Mouse (Mus musculus): Measurements from ENCODE around the gene Atrip. TPM values are rescaled to one million over a fixed set of nuclear protein-coding genes. Genes with fewer than 3 reads are reported as not detected.

Gene Atrip
- total RNA-seq, 2 experiments from 2014 or later, result 10.4 to 11.1 TPM

DNA sequence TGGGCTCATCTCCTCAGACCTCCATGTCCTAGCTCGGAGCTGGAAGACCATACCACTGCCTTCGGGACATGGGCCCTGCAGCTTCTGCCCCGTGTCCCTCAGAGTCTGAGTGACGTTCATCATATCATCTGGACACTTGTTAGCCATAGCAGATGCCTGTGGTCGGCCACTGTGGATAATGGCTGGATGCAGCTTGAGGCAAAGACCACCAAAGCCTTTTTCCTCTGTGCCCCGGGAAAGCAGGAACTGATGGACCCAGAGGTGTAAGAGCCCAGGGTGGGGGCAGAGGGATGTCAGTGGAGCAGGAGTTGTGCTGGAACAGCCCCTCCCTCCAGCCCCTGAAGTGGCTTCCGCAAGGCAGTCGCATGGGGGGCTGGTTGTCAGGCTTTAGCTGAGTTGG is 42.2 kb downstream of the Atrip start:
- DNase-seq, result no peak

DNA sequence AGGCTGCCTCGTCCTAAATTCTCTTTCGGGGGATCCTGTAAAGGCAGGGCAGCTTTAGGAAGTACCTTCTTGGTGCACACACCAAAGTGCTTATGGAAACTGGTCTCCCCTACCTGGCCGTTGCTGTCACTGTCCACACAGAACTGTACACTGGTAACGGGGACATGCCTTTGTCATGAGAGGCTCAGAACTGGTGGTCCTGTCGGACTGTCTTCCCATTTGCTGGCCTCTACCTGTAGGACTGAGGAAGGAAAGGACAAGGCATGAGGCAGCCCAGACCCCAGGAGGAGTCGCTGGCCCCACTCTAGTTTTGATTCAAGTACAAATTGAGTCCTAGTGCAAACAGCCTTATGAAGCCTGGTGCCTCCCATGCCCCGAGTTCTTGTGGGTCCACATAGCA is 42.9 kb downstream of the Atrip start:
- DNase-seq, result no peak

DNA sequence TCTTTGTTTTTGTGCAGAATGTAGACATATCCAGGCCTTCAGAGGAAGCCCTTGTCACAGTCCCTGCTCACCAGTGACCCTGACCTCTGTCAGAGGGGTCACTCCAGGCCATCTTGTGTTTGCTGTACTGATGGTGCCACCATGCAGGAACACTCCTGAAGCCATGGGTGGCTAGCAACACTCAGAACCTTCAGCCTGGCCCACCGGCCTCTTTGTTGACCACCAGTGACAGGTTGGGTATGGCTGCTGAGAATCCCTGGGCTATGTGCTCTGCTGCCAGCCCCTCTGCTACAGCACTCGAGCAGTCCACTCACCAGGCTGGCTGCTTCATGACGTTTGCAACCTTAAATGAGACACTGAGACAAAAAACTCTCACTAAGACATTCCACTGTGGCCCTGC is 43.6 kb downstream of the Atrip start:
- no peak for DNase-seq

DNA sequence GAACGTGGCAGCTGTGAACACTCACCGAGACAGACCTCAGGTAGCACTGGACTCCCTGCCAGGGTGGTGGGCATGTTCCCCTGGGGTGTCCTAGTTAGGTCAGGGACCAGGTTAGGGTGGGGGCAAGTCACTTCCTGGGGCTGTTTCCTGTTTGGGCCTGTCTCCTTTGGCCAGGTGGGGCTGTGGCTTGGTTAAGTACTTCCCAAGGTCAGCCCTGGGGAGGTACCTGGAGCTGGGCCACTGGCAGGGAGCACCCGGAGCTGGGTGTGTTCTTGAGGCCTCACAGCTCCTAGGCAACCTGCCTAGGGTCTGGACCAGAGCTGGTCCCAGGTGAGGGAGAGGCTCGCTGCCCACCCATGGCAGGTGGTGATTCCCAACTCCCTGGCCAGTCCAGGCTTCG is 45.0 kb downstream of the Atrip start:
- DNase-seq, result peak; percentile 5

DNA sequence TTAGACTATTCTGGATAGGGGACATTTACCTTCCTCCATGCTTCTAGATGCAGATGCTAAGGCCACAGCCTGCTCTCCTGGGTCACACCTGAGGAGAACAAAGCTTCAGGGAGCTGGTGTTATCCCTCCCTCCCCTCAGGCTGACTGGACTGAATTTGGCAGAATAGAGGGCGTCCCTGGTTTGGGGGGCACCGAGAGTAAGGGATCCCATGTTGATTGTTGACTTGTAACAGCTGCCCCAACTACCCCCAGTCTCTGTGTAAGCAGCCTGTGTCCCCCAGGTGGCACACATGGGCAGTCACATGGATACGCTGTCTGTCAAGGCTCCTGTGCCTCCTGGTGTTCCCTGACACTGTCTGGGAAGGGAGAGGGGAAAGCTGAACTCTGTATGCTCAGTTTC is 45.5 kb downstream of the Atrip start:
- DNase-seq, result no peak

DNA sequence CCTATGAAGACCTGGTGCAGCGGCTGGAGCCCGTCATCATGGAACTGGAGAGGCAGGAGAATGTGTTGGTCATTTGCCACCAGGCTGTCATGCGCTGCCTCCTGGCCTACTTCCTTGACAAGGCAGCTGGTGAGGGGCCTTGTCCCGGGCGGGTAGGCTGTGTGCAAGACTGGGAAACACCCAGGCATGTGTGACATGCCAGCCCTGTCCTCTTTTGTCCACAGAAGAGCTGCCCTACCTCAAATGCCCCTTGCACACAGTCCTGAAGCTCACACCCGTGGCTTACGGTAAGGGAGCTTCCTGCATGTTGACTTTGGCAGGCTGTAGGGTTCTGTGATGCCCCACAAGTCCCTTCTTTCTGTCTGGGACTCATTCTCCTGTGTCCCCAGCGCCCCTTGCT is 46.4 kb downstream of the Atrip start:
- peak; percentile 51 for DNase-seq

DNA sequence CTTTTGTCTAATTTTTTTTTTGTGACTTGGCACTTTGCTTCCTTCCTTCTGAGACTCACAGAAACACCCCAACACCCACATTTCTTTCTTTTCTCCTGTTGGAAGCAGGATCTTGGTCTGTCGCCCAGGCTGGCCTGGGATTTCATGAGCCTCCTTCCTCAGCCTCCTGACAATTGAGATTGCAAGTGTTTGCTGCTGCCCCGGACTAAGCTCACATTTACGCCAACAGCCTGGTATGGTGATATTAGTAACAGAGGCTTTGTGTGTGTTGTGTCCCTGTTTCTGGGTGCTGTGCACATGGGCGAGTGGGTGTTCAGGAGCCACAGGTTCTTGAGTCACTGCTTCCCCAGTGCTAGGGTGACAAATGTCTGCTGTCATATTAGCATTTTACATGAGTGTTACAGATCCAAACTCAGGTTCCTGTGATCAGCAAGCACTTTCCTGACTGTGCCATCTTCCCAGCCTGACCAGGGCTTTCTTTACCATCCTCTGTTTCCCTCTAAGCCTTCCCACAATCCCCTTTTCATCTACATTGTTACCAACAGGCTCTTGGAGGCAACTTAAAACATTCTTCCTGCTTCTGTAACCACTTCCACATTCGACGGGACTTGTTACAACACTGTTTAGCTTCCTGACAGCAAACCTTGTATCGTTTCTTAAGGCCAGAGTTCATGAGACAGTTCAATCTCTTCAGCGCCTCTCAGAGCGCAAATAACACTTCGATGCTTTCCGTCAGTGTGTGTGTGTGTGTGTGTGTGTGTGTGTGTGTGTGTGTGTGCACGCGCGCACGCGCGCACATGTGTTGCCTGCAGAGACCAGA is 50.8 kb downstream of the Atrip start:
- DNase-seq, result peak; percentile 3

DNA sequence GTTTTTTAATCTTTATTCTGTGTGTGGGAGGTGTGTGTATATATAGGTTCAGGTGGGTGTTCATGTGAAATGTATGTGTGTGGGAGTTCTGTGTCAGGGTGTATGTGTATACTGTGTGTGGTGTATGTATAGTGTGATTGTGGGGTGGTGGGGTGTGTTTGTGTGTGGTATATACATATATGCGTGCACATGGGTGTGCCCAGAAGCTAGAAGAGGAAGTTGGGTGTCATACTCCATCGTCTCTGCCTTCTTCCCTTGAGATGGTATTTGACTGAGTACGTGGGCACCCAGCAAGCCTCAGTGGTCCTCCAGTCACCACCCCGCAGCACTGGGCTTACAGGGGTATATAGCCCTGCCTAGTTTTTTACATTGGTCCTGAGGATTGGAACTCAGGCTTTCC is 52.5 kb downstream of the Atrip start:
- peak; percentile 2 for DNase-seq

DNA sequence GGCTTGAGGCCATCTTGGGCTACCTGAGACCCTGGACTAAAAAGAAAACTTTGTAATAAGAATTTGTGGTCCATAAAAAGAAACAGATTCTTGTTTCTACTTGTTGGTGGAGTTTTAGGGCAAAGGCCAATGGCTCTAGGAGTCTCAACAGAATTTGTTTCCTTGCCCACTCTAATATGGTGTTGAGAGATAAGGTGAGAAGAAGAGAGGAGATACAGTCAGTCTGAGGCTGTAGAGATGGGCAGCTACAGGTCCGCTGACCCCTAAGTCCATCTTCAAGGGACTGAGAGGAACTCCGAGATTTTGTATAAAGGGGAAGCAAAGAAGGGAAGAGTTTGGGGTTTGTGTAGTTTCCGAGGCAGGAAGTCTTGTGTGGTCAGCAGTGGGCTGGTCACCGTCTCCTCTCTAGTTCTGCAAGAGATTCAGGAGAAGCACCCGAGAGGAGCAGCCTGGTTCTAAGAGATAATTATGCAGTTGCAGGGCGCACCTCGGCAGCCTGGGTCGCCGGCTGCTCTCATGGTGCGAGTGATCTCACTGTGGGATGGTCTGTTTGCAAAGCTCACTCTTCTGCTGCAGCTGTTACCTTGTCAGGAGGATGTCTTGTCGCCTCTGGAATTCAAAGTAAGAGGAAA is 56.8 kb downstream of the Atrip start:
- DNase-seq, result no peak

DNA sequence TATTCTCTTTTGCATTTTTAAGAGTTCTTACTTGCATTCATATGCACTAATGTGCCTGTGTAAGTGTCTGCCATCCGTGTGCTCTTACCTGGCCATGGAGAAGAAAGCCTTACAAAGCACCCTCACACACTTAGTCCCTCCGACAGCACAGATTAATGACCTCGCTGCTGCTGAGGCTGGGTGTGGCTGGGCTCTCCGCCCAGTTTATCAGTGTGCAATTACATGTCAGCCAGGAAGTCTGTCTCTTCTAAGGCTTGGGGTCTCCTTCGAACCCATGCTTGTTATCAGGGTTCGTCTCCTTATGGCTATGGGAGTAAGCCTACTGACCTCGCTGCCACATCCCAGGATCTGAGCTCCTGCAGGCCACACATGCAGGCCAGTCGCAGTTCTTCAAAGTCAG is 58.5 kb downstream of the Atrip start:
- no peak for DNase-seq

DNA sequence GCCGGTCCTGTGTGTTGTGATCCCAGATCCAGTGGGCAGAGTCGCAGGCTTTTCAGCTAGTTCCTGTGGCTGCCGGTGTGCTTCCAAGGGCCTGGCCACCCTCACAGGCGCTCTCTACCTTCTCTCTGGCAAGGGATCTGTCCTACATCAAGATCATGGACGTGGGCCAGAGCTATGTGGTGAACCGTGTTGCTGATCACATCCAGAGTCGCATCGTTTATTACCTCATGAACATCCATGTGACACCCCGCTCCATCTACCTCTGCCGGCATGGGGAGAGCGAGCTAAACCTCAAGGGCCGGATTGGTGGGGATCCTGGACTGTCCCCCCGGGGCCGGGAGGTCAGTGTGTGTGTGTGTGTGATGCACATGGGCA is 63.6 kb downstream of the Atrip start:
- DNase-seq, result no peak

DNA sequence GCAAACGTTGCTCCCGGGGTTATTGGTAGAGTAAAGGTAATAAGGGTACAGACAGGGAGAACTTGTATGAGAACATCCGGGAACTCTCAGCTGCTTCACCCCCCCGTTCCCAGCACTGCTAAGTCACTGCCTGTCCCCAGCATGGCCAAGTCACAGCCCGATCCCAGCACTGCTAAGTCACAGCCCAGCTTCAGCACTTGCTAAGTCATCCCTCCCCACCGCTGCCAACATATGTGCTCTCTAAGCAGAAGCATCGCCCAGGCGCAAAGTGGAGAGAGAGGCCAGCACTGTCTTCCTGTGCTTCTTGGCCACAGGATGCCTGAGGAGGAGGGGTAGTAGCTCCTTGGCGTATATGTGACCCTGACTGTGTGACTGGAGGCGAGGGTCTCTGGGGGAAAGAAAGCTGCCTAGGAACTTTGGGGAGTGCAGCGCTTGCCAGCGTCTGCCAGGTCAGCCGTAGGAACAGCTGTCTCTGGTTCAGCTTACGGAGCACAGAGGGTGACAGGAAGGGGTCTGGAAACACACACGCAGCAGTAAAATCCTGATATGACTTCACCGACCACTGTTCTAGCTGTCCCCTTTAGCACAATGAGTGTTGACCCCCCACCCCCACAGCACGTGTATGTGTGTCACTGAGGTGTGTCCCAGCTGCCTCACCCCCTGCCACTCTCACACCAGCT is 64.1 kb downstream of the Atrip start:
- DNase-seq, result peak; percentile 60

DNA sequence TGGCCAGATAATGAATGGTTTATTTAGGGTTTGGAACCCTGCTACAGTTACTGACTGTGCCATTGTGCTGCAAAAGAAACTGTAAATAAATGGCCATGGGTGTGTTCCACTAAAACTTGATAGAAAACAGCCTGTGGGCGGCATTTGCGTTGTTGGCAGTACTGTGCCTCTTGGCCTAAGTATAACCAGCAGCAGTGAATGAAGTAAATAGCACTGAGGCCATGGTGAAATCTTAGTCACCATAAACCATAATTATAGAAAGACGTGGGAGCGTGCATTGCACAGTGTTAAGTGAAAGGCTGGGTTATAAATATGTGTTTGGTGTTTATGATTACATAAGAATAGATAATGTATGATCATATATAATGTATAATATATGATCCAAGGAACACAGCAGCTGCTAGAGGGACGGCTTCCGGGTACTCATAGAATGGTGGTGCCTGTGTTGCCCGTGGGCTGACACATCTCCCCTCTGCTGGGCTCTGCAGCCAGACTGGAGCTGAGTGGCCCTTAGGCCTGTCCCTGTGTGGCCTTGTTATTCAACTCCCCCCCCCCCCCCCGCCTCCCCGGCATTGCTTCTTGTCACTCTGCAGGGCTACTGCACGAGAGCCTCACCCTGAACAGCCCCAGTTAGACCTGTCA is 64.8 kb downstream of the Atrip start:
- no peak for DNase-seq

DNA sequence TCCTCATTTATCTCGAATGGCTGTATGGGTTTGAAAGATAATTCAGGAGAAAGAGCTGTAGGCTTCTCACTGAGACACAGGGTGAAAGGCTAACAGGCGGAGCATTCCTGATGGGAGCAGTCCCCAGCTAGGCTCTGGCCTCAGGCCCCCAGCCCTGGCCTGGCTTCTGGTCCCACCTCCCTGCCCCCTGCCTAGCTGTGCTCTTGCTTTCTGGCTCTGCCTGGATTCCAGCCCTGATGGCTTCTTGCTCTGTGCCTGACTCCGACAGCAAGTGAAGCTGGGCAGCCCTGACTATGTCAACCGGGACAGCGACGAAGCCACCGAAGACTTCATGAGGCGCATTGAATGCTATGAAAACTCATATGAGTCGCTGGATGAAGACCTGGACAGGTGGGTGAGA is 65.8 kb downstream of the Atrip start:
- DNase-seq, result no peak

Other genes starting within 250 kb of the Atrip start
- under 1 TPM; 0.07 TPM for gene Celsr3, start 247.8 kb downstream of the Atrip start, total RNA-seq (2021)
- gene Slc26a6, start 220.8 kb downstream of the Atrip start, total RNA-seq (2021), result 10 to 100 TPM in 1 of 2 experiments, 1 to 10 TPM in 1; 8.4 to 10.1 TPM
- gene Tmem89, start 159.5 kb downstream of the Atrip start, total RNA-seq (2021), result not detected
- 1,000 to 10,000 TPM; 1,397 to 1,461 TPM for gene Uqcrc1, start 137.5 kb downstream of the Atrip start, total RNA-seq (2021)
- gene Col7a1, start 120.5 kb downstream of the Atrip start, total RNA-seq (2021), result 1 to 10 TPM in 1 of 2 experiments, under 1 TPM in 1; 0.81 to 1.3 TPM
- gene Ucn2, start 88.1 kb downstream of the Atrip start, total RNA-seq (2021), result not detected
- gene Pfkfb4, start 82.3 kb downstream of the Atrip start, total RNA-seq (2021), result 1 to 10 TPM; 3.4 TPM
- gene Shisa5, start 35.6 kb downstream of the Atrip start, total RNA-seq (2021), result 10 to 100 TPM; 48.2 to 50.4 TPM
- gene Trex1, start 14.4 kb downstream of the Atrip start, total RNA-seq (2021), result 1 to 10 TPM; 9.1 to 9.3 TPM
- 10 to 100 TPM; 11.5 to 12.2 TPM for gene Ccdc51, start 8.4 kb upstream of the Atrip start, total RNA-seq (2021)
- 100 to 1,000 TPM; 294 to 307 TPM for gene Tma7, start 8.5 kb upstream of the Atrip start, total RNA-seq (2021)
- gene Plxnb1, start 21.3 kb upstream of the Atrip start, total RNA-seq (2021), result 10 to 100 TPM; 31.0 to 31.5 TPM
- not detected for gene Fbxw21, start 87.9 kb upstream of the Atrip start, total RNA-seq (2021)
- gene Fbxw13, start 121.9 kb upstream of the Atrip start, total RNA-seq (2021), result not detected
- gene Fbxw20, start 160.6 kb upstream of the Atrip start, total RNA-seq (2021), result not detected
- not detected for gene Fbxw14, start 213.6 kb upstream of the Atrip start, total RNA-seq (2021)